Mouse (Mus musculus) liver, embryonic 11.5 days (tissue): ENCODE measurements around the gene Reep6. TPM values are rescaled to one million over a fixed set of nuclear protein-coding genes. Genes with fewer than 3 reads are reported as not detected.

Experiments used
- ATAC-seq: fragments of 200-750 bp; cut with Nextera tagmentation; replicated peaks from 2 replicates; pipeline ENCODE4 v1.8.0; 2017; ENCODE audit warnings: moderate number of reproducible peaks, mild to moderate bottlenecking, moderate TSS enrichment, moderate library complexity; ENCODE audit not compliant: low FRiP score
- DNase-seq: peaks from one replicate; pipeline ENCODE4 v3.0.0-alpha.2; 2017; ENCODE audit warnings: low spot score
- H3K27ac ChIP-seq: fragments of 300-500 bp; sonication (generic); 2 replicates; pipeline ENCODE4 v1.5.1; 2014; ENCODE audit warnings: mild to moderate bottlenecking, low read depth, low read length, control low read depth
- H3K27me3 ChIP-seq: fragments of 300-500 bp; sonication (generic); replicated peaks from 2 replicates; pipeline ENCODE4 v1.6.1; 2014; ENCODE audit warnings: low read length, mixed read lengths; ENCODE audit not compliant: control insufficient read depth, insufficient read depth
- H3K36me3 ChIP-seq: fragments of 300-500 bp; sonication (generic); 2 replicates; pipeline ENCODE4 v1.6.1; 2014; ENCODE audit warnings: mild to moderate bottlenecking, low read length, moderate library complexity, mixed read lengths; ENCODE audit not compliant: control insufficient read depth, insufficient read depth
- H3K4me1 ChIP-seq: fragments of 300-500 bp; sonication (generic); replicated peaks from 2 replicates; pipeline ENCODE4 v1.6.1; 2014; ENCODE audit warnings: low read length, mixed read lengths; ENCODE audit not compliant: control insufficient read depth, insufficient read depth
- H3K4me2 ChIP-seq: fragments of 300-500 bp; sonication (generic); 2 replicates; pipeline ENCODE4 v1.6.1; 2014; ENCODE audit warnings: mild to moderate bottlenecking, control low read depth, moderate library complexity
- H3K4me3 ChIP-seq: fragments of 300-500 bp; sonication (generic); 2 replicates; pipeline ENCODE4 v1.5.1; 2014; ENCODE audit warnings: low read depth, low read length, control low read depth
- H3K9ac ChIP-seq: fragments of 300-500 bp; sonication (generic); 2 replicates; pipeline ENCODE4 v1.6.1; 2014; ENCODE audit warnings: low read depth, low read length, control low read depth
- H3K9me3 ChIP-seq: fragments of 300-500 bp; sonication (generic); 2 replicates; pipeline ENCODE4 v1.6.1; 2016; ENCODE audit warnings: low read length, inconsistent platforms, mixed read lengths; ENCODE audit not compliant: control insufficient read depth
- WGBS: fragments of 180-500 bp; shearing (Covaris S2); extraction: QIAGEN DNeasy Blood & Tissue Kit; methylation state at CpG from one replicate; pipeline ENCODE4 v1.1.7; 2014; 5-methylcytosine and 5-hydroxymethylcytosine counted together
- polyA plus RNA-seq: library from polyadenylated mRNA; unstranded; fragments of >200 nt; fragmentation: Nextera tagmentation; extraction: Ambion mirVana; gene quantifications from 2 replicates; pipeline ENCODE4 v1.2.1, GENCODE M21; 2014

Gene Reep6
- polyA plus RNA-seq, 1 experiment from 2014 or later, result 76.1 TPM

DNA sequence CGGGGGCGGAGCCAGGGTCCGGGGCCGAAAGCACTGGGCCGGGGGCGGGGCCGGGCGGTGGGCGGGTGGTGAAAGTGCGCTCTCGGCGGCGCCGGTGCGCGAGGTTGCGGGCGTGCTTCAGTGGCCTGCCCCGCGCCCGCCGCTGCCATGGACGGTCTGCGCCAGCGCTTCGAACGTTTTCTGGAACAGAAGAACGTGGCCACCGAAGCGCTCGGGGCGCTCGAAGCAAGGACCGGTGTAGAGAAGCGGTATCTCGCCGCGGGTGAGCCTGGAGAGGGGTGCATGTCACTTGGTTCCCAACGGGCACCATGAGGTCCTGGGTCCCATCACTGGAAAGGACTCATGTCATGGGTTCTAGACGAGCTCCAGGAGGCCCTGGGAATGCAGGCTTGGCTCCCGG is 331 bp downstream of the Reep6 start:
- Histone ChIP-seq H3K27ac (peak overlapping the region; percentile 95), H3K27me3 (no peaks in the 10 kb centered on the region; the same call in none of the 2 replicates)

GRCm38 (mm10) chr10:80330888-80331287 is 1.1 kb downstream of the Reep6 start:
- H3K27ac ChIP-seq, result peak overlapping the region; percentile 95

More for the DNA sequence above, 331 bp downstream of the Reep6 start:
- Histone ChIP-seq H3K9ac (peak overlapping the region; percentile 81), H3K4me1 (peaks cover 46% of the 10 kb centered on the region), H3K9me3 (no peaks in the 10 kb centered on the region), H3K36me3 (0 out of 2 replicates have a peak, but pooled peaks cover 7% of the 10 kb centered on the region), H3K4me2 (peak overlapping the region; percentile 99), H3K4me3 (peak overlapping the region; percentile 72)
- DNase-seq, result no peak
- ATAC-seq, result no peak
- 1% methylated on average over 40 of the region's 41 CpGs for WGBS

GRCm38 (mm10) chr10:80331636-80332524 is 2.1 kb downstream of the Reep6 start:
- peaks cover 4% of the 10 kb centered on the region for H3K27me3 ChIP-seq
- no peak for DNase-seq
- peak overlapping the region; percentile 81 for H3K9ac ChIP-seq

More at GRCm38 (mm10) chr10:80330888-80331287, 1.1 kb downstream of the Reep6 start:
- peak overlapping the region; percentile 99 for H3K4me2 ChIP-seq
- ATAC-seq (no peak), DNase-seq (no peak)
- WGBS, result 75% methylated on average over 2 of the region's 2 CpGs
- peaks cover 43% of the 10 kb centered on the region for H3K4me1 ChIP-seq
- peak overlapping the region; percentile 81 for H3K9ac ChIP-seq
- no peaks in the 10 kb centered on the region for H3K9me3 ChIP-seq
- H3K36me3 ChIP-seq, result peaks cover 12% of the 10 kb centered on the region; the same call in 1 of the 2 replicates
- peak overlapping the region; percentile 72 for H3K4me3 ChIP-seq
- peaks cover under 1% of the 10 kb centered on the region for H3K27me3 ChIP-seq

GRCm38 (mm10) chr10:80332525-80332989 is 2.8 kb downstream of the Reep6 start:
- Histone ChIP-seq H3K36me3 (peaks cover 15% of the 10 kb centered on the region; the same call in 1 of the 2 replicates), H3K27ac (peak overlapping the region; percentile 95), H3K4me1 (peaks cover 43% of the 10 kb centered on the region), H3K4me3 (peak overlapping the region; percentile 25; the same call in 1 of the 2 replicates), H3K9ac (peak overlapping the region; percentile 81), H3K9me3 (no peaks in the 10 kb centered on the region), H3K27me3 (peaks cover 4% of the 10 kb centered on the region), H3K4me2 (peak overlapping the region; percentile 99)
- 69% methylated on average over 5 of the region's 5 CpGs for WGBS
- ATAC-seq (no peak), DNase-seq (no peak)

More at GRCm38 (mm10) chr10:80331636-80332524, 2.1 kb downstream of the Reep6 start:
- Histone ChIP-seq H3K4me3 (peak overlapping the region; percentile 72), H3K36me3 (peaks cover 15% of the 10 kb centered on the region; the same call in 1 of the 2 replicates), H3K27ac (peak overlapping the region; percentile 95), H3K4me2 (peak overlapping the region; percentile 99), H3K9me3 (no peaks in the 10 kb centered on the region), H3K4me1 (peaks cover 43% of the 10 kb centered on the region)
- 27% methylated on average over 10 of the region's 10 CpGs for WGBS
- ATAC-seq, result peak; percentile 70

GRCm38 (mm10) chr10:80336263-80336662 is 6.5 kb downstream of the Reep6 start:
- peaks cover 14% of the 10 kb centered on the region for H3K27me3 ChIP-seq
- ATAC-seq, result no peak
- H3K4me1 ChIP-seq, result peaks cover 36% of the 10 kb centered on the region
- DNase-seq, result no peak
- H3K4me3 ChIP-seq, result no peak overlapping the region
- peaks cover 15% of the 10 kb centered on the region; the same call in 1 of the 2 replicates for H3K36me3 ChIP-seq
- no peak overlapping the region for H3K4me2 ChIP-seq
- no peak overlapping the region for H3K9ac ChIP-seq
- H3K27ac ChIP-seq, result peak overlapping the region; percentile 16; the same call in 1 of the 2 replicates
- WGBS, result 82% methylated on average over 12 of the region's 12 CpGs
- no peaks in the 10 kb centered on the region for H3K9me3 ChIP-seq

DNA sequence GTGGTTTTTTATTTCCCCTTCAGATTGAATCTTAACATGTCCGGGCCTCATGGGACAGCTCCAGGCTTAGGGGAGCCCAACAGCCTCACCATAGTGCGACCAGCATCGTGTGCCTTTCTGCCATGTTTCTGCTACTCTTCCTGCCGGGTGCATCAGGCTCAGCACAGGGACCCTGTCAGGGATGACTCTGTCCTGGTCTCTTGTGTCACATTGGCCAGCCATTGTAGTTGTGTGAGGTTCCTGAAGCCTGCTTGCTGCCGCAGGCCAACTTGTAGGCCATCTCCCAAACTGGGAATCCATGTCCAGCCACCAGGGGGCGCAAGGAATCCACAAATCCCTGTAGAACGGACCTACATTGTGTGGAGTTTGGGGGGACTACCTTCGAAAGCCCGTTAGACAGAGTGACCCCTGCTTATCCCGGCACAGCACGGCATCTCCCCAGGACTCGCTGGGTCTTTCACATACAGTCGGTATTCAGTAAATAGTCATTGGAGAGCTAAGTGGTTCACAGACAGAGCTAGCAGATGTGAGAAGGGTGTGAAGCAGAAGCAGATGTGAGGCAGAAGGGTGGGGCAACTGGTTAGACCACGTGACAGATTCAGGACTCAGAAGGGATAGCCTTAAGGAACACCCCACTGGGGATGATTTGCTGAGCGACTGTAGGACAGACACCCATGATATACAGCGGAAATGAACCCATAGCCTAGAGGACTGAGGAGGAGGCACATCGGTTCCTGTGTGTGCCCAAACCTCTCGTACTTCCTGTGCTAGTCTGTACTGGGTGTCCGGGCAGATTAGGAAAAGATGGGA is 10.4 kb downstream of the Reep6 start:
- Histone ChIP-seq H3K4me3 (peak overlapping the region; percentile 14; the same call in 1 of the 2 replicates), H3K27me3 (peaks cover 46% of the 10 kb centered on the region), H3K36me3 (peaks cover 9% of the 10 kb centered on the region; the same call in 1 of the 2 replicates), H3K4me2 (peak overlapping the region; percentile 38), H3K4me1 (peaks cover 43% of the 10 kb centered on the region), H3K27ac (no peak overlapping the region), H3K9me3 (no peaks in the 10 kb centered on the region), H3K9ac (0 out of 2 replicates have a peak overlapping the region, but pooled peaks have one; percentile 8)
- DNase-seq (peak; percentile 86), ATAC-seq (no peak)
- WGBS, result 20% methylated on average over 19 of the region's 19 CpGs

GRCm38 (mm10) chr10:80341026-80341425 is 11.3 kb downstream of the Reep6 start:
- Histone ChIP-seq H3K4me1 (peaks cover 48% of the 10 kb centered on the region), H3K4me2 (peak overlapping the region; percentile 70), H3K9ac (no peak overlapping the region), H3K36me3 (peaks cover 2% of the 10 kb centered on the region; the same call in 1 of the 2 replicates), H3K27ac (no peak overlapping the region), H3K9me3 (no peaks in the 10 kb centered on the region), H3K4me3 (peak overlapping the region; percentile 14; the same call in 1 of the 2 replicates), H3K27me3 (peaks cover 54% of the 10 kb centered on the region)
- 18% methylated on average over 21 of the region's 21 CpGs for WGBS
- ATAC-seq (no peak), DNase-seq (no peak)
